Comparison of ENCODE assay signal across 12 mouse cellular contexts in the genomic region with DNA sequence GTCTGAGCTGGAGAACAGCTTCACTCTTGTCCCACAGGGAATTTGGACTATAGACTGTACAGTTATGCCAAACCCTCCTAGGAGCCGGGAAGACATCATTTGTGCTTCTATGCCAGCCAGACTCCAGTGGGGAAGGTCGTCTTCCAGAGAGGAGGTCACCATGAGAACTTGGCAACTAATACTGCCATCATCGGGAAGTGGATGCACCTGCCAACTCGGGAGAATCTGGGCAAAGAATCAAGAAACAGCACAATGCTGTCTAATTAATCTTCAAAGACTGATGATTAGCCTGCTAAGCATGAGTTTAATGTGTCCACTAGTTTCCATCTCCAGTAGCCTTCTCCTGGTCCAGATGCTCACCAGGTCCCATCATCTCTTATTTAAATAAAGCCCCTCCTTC.
A peak's percentile ranks its signal among the peaks of the same experiment; 100 is the strongest.
DNase-seq lines count a peak whose midpoint lies in the region; ATAC-seq lines count a peak whose summit lies in the region.
"Had no signal": no experiment of that assay in that cellular context is flagged by ENCODE, and none has a peak within 500 bp of the region (broad histone marks: within the 10 kb centered on the region; RNA-seq: fewer than 3 reads in every experiment).

No protein-coding gene starts in this region.

- H3K27ac ChIP-seq in heart, embryonic 11.5 days (ENCODE audit: low read depth, low read length) = no peak overlapping the region
- H3K27ac ChIP-seq: lung, embryonic 15.5 days had no signal

- WGBS in heart, embryonic 11.5 days (ENCODE audit: insufficient replicate concordance) = 73% methylated on average over 4 of the region's 4 CpGs

- H3K9ac ChIP-seq in heart, embryonic 11.5 days (ENCODE audit: low read depth, low read length) = no peak overlapping the region
- H3K9ac ChIP-seq: lung, embryonic 15.5 days had no signal

- no peak overlapping the region for H3K4me3 ChIP-seq in heart, embryonic 11.5 days (ENCODE audit: low read depth, low read length)
- H3K4me3 ChIP-seq: lung, embryonic 15.5 days had no signal

- no peak overlapping the region for H3K4me2 ChIP-seq in heart, embryonic 11.5 days
- H3K4me2 ChIP-seq: lung, embryonic 15.5 days had no signal

- H3K36me3 ChIP-seq in heart, embryonic 11.5 days (ENCODE audit: control insufficient read depth, insufficient read depth, low read length) = no peaks in the 10 kb centered on the region
- H3K36me3 ChIP-seq: lung, embryonic 15.5 days had no signal

- intact Hi-C loops in heart, postnatal 10 days (cut with DNase I) = no loop called here

- no peak for ATAC-seq in heart, embryonic 11.5 days (replicated peaks; ENCODE audit: insufficient number of reproducible peaks, low FRiP score, low TSS enrichment)
- ATAC-seq in erythroblast, adult 5-6 weeks (replicated peaks; ENCODE audit: low FRiP score, poor library complexity, severe bottlenecking) = no peak
- ATAC-seq: intestine, embryonic 16.5 days had no signal

- DNase-seq in heart, adult 9 months (ENCODE audit: low spot score in 2 of 2) = peak; percentile 13 to 16
- peak; percentile 8 for DNase-seq in right cerebral cortex, postnatal 14 days
- DNase-seq in right cerebral cortex, adult 2 months (ENCODE audit: low spot score in 2 of 2) = no peak
- peak; percentile 36 to 37 for DNase-seq in heart, postnatal 10 days
- no peak for DNase-seq in gastrocnemius, postnatal 4 days (ENCODE audit: low spot score in 2 of 2)
- no peak for DNase-seq in natural killer cell, adult 2 months (ENCODE audit: low spot score in 2 of 2)
- DNase-seq: spleen, adult 18-20 months; thymus, postnatal 36 days had no signal

- H3K27me3 ChIP-seq in heart, embryonic 11.5 days (ENCODE audit: control insufficient read depth, insufficient read depth, low read length) = no peaks in the 10 kb centered on the region

- H3K4me1 ChIP-seq in heart, embryonic 11.5 days (ENCODE audit: control insufficient read depth, insufficient read depth, low read length) = no peaks in the 10 kb centered on the region
- H3K4me1 ChIP-seq: lung, embryonic 15.5 days had no signal

- no peaks in the 10 kb centered on the region for H3K9me3 ChIP-seq in heart, embryonic 11.5 days (replicated peaks; ENCODE audit: control insufficient read depth, low read length)
- H3K9me3 ChIP-seq: lung, embryonic 15.5 days had no signal

Comparison
In these comparisons a context has a peak if more than half of its experiments do, and no peak if none do; other contexts are left out.
1. DNase-seq: peak in heart, adult 9 months (2 of 2), right cerebral cortex, postnatal 14 days (single experiment) and heart, postnatal 10 days (2 of 2); none in right cerebral cortex, adult 2 months (0 of 2), gastrocnemius, postnatal 4 days (0 of 2) and natural killer cell, adult 2 months (0 of 2).